Mouse (Mus musculus): Measurements from ENCODE around the gene Zcchc24. TPM values are rescaled to one million over a fixed set of nuclear protein-coding genes. Genes with fewer than 3 reads are reported as not detected.

Zcchc24 gene
- total and polyA plus RNA-seq, 3 experiments, result 19.5 to 32.6 (median 19.5) TPM

DNA sequence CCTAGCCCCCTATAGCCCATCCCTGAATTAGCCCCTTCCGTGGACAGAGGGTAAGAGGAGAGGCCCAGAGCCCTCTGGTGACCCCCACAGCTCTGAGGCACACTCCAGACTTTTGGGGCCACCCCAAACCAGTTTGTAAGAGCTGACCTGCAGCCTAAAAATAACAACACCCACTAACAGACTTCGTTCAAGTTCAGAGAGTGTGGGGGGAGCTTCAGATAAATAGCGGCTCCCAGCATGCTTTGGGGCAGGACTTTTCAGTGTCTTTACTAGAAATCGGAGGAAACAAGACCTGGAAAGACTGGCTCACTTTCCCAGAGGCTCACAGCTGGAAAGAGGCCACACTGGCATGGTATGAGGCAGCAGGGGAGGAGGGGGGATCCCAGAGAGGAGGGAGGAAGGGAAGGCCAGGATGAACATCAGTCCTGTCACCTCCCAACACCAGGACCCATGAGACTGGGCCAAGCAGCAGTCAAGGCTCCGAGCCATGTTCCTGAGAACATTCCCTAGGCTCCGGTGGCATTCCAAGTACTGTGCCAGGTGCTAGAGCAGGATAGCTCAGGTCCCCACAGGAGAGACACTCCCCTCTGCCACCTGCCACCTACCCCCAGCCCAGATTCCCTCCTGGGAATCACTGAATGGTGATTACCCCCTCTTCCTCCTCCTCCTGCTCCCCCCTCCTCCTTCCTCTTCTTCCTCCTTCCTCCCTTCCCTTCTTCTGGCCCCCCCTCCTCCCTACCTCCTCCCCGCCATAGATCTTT, 20.7 kb downstream of the Zcchc24 start:
- no peak for DNase-seq

DNA sequence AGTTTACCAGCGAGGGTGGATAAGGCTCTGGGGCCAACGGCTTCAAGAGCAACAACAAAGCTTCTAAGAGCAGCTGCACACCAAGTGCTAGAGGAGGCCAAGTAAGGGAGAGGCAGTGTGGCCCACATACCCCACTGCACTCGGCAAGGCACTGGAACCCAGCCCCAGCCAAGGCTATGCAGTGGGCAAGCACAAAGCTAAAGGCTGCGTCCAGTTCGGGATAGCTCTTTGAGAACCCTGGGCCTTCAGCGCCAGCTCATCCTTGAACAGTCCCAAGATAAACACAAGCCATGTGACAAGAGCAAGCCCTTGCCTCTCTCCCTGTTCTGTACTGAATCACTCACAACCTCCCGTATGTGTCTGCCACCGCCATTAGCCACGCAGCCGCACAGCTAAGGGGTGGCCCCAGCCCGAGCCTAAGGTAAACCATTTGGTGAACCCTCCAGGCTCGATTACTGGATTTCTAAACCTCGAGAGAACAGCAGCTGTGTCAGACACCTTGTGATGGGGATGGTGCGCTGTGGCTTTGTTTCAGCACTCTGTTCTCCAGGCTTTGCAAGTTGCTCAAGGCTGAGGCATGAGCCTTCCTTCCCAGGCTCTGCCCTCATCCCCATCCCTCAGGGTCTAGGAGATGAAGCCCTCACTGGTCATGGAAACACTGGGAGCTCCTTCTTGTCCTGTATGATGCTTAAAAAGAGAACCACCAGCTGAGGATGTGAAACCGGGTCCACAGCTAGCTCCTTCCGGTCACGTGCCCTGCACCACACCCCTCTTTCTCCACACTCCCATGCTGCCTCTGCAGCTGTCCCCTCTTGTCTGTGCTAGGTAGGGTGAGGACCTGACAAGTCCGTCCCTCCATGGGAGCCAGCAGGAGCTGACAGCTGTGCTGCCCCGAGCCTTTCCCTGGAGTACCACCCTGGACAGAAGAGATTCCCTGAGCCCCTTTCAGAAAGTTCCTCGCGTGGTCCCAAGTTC, 21.6 kb downstream of the Zcchc24 start:
- peak; percentile 67 for DNase-seq

DNA sequence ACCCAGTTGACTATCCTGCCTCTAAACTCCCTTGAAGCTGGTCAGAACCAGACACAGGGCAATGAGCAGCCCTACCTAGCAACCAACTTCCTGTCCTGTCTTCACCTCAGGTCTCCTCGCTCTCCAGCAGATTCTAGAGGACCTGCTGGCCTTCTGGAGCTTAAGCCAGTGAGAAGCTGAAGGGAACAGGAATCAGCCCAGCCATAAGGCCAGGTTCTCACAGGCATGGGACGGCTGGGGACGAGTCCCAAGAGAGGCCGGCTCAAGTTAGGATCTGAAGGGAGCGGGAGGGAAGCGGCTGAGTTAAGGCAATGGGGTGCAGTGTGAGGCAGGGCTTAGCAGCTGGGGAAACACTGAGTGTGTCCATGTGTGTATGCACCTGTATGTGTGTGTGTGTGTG, 22.5 kb downstream of the Zcchc24 start:
- no peak for DNase-seq

DNA sequence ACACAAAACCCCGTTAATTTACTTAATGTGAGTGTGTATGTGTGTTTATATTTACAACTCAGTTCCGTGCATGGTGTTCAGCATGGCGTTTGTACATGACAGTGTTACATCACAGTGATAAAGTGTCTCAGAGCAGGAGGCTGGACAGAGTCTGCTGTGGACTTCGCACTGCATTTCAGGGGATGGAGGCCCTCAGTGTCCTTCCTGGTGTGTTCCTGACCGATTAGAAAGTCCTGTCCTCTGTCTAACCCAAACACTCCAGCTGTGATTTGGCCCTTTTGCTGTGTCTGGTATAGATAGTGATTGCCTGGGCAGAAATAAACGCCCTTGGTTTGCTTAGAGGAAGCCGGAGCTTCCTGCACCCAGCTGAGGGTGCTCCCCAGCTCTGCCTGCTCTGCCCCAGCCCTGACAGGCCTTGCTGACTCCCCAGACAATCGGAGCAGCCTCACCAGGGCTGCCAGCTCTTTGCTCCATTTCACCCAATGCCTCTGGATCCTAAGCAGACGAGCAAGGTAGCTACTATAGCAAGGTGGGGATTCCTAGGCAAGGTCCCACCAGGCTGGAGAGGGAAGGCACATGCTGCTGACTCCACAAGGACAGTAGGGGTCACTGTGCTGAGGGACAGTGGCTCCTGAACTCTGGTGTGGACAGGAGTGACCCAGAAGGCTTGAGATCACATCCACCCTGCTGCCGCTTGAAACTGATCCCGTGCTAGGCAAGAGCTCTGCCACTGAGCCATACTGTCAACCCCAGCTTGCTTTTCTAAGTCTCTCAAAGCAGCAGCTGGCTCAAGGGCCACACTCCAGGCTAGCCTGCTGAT, 23.3 kb downstream of the Zcchc24 start:
- no peak for DNase-seq

DNA sequence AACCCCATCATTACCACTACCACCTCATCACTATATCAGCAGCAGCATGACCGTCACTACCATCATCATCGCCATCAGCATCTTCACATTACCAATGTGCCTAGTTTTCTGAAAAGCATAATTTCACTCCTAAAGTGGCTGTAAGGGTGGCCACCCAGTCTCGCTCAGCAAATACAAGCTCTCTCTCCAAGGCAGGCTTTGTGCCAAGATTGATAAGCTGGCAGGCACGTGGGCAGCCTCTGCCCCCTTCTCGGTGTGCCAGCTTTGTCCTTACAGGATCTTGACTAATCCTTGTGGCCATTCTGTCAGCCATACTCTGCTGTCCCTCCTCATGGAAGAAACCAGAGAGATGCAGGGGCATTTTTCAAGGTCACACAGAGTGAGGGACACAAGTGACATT, 25.9 kb downstream of the Zcchc24 start:
- no peak for DNase-seq

DNA sequence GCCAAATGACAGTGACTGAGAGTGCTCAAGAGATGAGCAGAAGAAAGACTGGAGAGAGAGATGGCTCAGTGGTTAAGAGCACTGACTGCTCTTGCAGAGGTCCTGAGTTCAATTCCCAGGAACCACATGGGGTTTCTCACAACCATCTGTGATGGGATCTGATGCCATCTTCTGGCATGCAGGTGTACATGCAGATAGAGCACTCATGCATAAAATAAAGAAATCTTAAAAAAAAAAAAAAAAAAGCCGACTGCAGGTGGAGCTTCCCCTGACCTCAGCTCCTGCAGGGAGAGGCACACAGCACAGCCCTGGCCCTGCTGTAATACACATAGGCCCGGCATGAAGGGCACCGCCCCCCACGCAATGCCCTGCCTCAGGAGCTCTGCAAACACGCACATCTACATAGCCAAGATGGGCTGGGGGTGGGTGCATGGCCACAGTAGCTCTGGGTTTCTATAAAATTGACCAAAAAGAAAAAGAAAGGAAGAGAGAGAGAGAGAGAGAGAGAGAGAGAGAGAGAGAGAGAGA, 26.9 kb downstream of the Zcchc24 start:
- no peak for DNase-seq

DNA sequence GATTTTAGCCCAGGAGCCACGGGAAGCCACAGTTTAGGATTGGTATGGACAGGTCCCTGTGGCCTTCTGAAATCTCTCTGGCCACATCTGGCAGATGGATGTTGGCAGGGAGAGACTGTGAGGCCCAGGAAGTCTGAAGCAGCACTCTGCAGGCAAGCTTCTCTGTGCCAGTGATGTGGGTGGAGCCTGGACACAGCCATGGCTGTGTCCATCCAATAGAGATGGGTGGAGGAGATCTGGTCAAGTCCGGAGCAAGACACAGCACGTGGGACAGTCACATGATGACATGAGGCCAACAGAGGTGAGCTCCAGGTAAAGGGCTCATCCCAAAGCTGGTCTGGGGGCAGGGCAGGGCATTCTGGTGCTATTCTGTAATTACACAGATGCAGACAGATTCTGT, 27.6 kb downstream of the Zcchc24 start:
- no peak for DNase-seq

DNA sequence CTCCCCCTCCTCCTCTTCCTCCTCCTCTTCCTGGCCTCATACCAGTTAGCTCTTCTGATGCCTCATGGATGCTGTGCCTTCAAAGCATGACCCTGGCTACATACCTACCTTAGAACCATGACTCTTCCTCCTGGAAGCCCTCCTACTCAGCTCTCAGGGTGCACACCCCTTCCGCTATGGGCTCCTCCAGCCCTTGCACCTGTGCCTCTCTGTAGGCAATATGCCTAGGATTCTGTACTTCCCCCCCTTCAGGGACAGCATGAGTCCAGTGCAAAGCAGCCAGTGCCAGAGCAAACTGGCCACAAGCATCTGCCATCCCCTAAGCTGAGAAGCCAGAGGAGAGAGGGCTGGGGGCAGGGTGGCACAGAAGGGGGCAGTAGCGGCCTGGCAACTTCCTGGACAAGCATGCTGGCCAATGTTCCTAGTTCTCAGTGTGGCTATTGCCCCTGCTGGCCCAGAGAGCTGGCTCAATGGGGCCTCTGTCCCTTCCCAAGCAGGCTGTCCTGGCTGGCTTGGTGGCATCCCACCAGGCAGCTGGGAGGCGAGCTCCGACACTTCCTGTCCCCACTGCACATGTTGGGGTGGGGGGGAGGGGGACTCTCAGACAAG, 28.8 kb downstream of the Zcchc24 start:
- DNase-seq, result no peak

DNA sequence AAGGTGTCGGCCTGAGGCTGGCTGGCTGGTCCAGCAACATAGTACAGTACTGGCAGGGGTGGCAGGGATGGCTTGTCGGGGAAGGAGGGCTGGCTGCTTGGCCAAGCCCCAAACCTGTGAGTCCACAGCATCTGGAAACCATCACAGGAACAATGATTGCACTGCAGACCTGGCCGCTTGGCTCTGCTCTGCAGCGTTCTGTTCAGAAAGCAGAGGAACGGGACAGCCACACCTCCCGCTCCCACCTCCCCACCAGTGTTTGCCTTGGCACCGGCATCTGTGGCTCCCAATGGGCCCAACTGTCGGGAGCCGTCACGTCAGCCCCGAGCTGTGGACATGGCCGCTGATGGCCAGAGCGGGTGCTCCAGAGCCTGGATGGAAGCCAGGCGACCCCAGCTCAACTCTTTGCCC, 30.2 kb downstream of the Zcchc24 start:
- peak; percentile 37 for DNase-seq

DNA sequence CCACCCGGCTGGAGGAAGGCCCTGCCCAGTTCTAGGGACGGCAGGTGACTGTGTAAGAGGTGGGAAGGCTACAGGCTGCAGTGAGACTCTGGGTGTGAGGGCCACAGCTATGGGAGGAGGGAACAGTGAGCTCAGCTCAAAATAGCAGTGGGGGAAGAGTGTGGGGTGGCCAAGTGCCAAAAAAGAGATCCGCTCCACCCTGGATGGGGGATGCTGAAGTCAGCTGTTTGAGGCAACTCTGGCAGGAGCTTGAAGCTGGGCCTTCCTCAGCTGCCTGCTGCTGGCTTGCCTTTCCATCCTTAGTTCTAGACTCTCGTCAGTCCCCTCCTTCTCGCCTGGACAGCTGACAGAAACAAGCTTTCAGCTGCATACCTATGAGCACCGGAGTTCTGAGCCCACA, 32.2 kb downstream of the Zcchc24 start:
- peak; percentile 63 for DNase-seq

DNA sequence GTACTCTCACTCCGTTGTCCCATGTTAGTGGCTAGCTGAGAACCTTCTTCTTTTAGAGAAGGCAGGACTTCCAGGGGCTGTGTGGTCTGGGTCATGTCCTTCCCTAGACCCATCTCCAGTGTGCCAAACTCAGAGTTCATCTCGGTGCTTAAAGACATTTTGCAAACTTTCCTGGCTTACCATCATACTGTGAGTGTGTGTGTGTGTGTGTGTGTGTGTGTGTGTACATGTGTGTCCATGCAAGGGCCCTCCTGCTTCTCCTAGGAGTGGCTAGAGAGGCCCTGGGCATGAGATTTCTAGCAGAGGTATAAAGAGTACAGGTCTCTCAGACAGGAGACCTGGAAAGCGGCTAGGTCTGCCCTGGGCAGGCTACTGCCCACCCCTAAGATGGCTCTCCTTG, 32.7 kb downstream of the Zcchc24 start:
- no peak for DNase-seq

DNA sequence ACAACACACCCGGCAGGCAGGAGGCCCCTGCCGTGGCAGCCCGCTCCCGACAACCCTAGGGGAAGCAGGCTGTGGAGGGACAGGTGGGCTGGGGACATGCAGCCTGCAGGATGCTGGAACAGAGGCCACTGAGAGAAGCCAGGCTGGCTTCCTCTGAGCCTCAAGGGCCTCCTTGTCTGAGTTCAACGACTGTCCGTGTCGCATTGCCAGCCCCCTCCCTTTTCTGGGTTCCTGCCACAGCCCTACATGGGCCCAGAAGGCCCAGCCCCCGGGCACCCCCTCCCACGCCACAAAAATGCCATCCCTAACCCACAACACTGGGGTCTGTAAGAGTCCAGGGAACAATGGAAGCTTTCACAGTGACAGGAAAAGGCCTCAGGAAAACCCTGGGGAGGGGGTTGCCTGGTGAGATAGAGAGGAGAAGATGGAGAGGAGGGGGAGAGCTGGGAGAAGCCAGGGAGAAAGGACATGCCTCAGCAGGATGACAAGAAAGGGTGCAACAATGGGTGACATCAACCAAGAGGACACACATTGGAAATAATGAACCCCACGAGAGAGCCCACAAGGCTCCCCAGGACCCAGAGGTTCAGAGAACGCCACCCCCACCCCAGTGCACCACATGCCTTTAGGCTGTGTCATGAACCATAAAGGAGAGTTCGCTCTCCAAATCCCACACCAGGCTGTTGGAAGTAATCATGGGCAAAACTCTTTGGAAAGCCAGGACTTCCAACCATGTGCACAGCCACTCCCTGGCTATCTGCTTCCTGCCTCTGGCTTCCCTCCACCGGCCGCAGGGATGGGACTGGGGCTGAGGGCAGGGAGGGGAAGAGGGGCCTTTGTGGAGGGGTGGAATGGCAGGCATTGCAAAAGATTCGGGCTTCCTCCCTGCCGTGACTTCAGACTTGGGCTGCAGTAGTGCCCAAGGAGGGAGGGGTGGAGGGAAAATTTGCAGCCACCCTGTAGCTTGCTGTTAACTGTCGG, 33.8 kb downstream of the Zcchc24 start:
- DNase-seq, result no peak

DNA sequence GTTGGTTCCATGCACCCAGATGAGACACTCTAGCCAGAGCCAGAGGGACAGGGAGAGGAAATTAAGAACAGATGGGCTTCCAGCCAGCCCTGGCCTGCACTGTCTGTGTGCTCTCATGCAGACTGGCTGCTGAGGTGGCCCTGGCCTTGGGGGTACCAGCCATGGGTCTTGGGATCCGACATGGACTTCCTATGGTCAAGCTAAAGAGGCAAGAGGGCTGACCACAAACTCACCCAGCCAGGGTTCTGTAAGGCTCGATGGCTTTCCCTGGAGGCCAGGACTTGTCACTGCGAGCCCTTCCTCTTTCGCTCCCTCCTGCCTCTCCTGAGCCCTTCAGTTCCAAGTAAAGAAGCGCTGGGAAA, 41.7 kb downstream of the Zcchc24 start:
- no peak for DNase-seq

DNA sequence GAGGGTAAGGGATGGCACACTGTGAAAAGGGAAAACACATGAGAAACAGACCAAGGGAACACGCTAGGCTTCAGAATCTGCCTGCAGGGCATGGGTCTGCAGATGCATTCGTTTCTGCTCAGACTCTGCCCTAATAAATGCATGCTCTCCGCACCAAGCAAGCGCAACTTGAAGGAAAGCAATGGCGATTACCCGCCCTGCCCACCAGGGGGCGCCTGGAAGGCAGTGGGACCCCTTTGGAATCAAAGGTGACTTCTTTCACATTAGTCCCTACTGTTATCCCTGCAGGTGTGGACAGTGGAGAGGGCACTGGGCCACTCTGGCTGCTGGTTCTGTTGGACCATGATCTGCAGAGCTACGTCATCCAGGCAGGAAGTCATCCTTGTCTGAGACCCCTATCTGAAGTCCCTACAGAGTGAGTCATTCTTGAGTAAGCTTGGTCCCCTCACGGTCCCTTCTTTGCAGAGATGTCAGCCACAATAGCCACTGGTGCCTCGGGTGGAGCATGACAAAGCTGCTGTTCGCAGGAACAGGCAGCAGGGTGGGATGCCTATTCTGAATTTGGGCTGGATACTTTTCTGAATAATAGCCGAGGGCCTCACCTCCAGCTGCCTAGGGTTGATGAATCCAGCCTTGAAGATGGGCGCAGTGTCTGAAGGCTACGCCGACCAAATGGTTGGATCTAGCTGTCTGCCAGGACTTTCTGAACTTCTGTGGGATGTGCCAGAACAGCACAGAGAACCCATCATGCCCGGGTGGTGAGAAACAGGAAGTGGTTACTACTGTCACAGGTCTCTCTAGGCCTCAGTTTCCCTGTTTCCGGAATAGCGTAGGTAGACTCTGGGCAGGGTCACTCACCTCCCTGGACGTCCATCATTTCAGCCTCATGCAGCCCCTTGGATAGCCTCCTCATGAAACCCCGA, 42.4 kb downstream of the Zcchc24 start:
- DNase-seq, result peak; percentile 54

DNA sequence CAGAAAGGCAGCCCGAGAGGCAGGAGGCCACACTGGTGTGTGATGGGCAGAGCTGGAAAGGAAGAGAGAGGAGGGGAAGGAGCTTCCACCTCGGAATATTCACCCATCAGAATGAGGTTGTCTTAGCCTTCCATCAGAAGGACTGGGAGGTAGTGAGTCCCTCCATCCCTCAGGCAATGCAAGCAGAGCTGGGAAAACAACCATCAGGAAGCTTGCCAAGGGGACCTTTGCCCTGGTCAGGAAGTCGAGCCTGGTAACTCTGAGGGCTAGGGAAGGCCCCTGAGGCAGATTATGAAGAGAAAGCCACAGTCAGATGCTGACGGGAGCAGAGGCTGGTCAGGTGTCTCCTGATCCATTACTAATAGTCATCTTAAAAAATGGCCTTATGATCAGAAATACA, 43.1 kb downstream of the Zcchc24 start:
- DNase-seq, result peak; percentile 56

DNA sequence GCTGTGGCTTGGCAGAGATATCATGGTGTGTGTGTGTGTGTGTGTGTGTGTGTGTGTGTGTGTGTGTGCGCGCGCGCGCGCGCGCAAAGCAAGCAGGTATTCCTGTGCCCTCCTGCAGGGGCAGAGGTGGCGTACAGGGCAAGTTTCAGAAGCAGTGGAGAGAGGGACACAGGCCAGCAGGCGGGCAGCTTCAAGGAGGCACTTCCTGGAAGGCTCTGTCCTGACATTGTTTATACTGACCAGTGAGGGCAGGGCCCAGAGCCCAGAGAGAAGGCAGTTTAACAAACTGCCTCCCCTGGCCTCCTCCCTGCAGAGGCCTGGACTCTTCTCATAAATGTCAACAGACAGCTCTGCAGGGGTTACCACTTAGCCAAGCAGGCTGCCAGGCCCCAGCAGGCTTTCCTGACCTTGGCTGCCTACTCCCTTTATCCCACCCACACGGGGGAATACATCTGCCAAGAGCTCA, 43.8 kb downstream of the Zcchc24 start:
- peak; percentile 65 for DNase-seq

DNA sequence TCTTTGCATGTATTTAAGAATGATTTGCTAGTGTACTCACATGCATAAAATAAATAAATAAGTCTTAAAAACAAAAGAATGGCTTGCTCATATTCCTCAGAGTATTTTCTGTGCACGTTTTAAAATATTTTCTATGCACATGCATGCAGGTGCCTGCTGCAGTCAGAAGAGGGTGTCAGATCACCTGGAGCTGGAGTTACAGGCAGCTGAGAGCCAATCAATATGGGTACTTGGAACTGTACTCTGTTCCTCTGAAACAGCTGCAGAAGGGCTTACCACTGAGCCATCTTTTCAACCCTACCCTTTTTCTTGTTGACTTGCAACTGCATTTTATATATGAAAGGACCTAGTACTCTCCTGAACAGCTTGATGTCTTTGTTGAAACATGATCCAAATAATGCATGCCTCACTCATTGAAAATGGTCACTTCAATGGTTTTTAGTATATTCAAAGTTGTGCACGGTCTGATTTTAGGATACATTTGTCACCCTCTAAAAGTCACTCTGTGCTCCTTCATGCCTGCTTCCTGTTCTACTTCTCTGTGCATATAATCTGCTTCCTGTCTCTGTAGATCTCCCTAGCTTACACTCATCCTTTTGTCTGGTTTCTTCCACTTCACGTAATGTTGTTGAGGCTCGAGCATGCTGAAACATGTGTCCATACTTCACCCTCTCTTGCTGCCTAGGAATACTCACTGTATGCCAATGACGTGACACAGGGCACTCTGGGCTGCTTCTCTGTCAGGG, 47.7 kb downstream of the Zcchc24 start:
- DNase-seq, result no peak

DNA sequence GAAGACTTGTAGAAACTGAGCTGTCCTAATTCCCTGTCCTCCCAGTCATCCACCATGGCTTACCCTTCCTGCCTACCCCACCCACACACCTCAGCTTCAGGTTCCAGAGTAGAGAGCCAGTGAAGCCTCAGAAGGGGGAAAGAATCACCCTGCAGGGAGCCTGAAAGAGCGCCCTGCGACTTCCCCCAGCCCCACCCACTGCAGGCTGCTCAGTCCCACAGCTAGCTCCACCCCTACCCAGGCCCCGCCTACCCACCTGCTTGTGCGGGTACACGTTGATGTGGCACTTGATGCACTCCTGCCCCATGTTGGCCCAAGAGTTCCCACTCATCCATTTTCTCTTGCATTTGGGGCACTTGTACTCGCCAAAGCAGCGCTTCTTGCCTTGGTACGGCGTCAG, 49.5 kb downstream of the Zcchc24 start:
- no peak for DNase-seq
